Mouse (Mus musculus) limb, embryonic 11.5 days (tissue): ENCODE data around the gene Larp4b. TPM values are rescaled to one million over a fixed set of nuclear protein-coding genes. Genes with fewer than 3 reads are reported as not detected.

ENCODE experiments used
- ATAC-seq: fragments of 200-750 bp; cut with Nextera tagmentation; 2 replicates; pipeline ENCODE4 v1.8.0; 2017; ENCODE audit warnings: low read depth; ENCODE audit not compliant: insufficient number of reproducible peaks, low FRiP score, low TSS enrichment
- DNase-seq: peaks from one replicate; pipeline ENCODE4 v3.0.0-alpha.2; 2015; ENCODE audit warnings: low spot score
- H3K27ac ChIP-seq: fragments of 300-500 bp; sonication (generic); replicated peaks from 2 replicates; pipeline ENCODE4 v1.5.1; 2014; ENCODE audit warnings: low read depth, mild to moderate bottlenecking, low read length
- H3K27me3 ChIP-seq: fragments of 300-500 bp; sonication (generic); 2 replicates; pipeline ENCODE4 v1.6.1; 2014; ENCODE audit warnings: mild to moderate bottlenecking, low read length, mixed read lengths; ENCODE audit not compliant: control insufficient read depth, insufficient read depth
- H3K36me3 ChIP-seq: fragments of 300-500 bp; sonication (generic); 2 replicates; pipeline ENCODE4 v1.6.1; 2014; ENCODE audit warnings: mild to moderate bottlenecking, low read length, moderate library complexity, mixed read lengths; ENCODE audit not compliant: control insufficient read depth, insufficient read depth
- H3K4me1 ChIP-seq: fragments of 300-500 bp; sonication (generic); 2 replicates; pipeline ENCODE4 v1.6.1; 2014; ENCODE audit warnings: low read length, mixed read lengths; ENCODE audit not compliant: control insufficient read depth, insufficient read depth
- H3K4me2 ChIP-seq: fragments of 300-500 bp; sonication (generic); 2 replicates; pipeline ENCODE4 v1.6.1; 2014; ENCODE audit warnings: low read depth, mild to moderate bottlenecking, moderate library complexity; ENCODE audit not compliant: severe bottlenecking
- H3K4me3 ChIP-seq: fragments of 300-500 bp; sonication (generic); 2 replicates; pipeline ENCODE4 v1.5.1; 2014; ENCODE audit warnings: low read depth, low read length
- H3K9ac ChIP-seq: fragments of 300-500 bp; sonication (generic); 2 replicates; pipeline ENCODE4 v1.6.1; 2014; ENCODE audit warnings: mild to moderate bottlenecking, low read length
- H3K9me3 ChIP-seq: fragments of 300-500 bp; sonication (generic); 2 replicates; pipeline ENCODE4 v1.6.1; 2016; ENCODE audit warnings: low read length; ENCODE audit not compliant: control insufficient read depth
- WGBS: fragments of 180-500 bp; shearing (Covaris S2); extraction: QIAGEN DNeasy Blood & Tissue Kit; methylation state at CpG from one replicate; pipeline ENCODE4 v1.1.7; 2014; 5-methylcytosine and 5-hydroxymethylcytosine counted together
- polyA plus RNA-seq: library from polyadenylated mRNA; unstranded; fragments of >200 nt; fragmentation: Nextera tagmentation; extraction: Ambion mirVana; gene quantifications from 2 replicates; pipeline ENCODE4 v1.2.1, GENCODE M21; 2014

The Larp4b gene
- polyA plus RNA-seq, 1 experiment from 2014 or later: 34.7 TPM

- Histone ChIP-seq H3K4me2 (no peak overlapping the region), H3K4me3 (no peak overlapping the region), H3K27me3 (no peaks in the 10 kb centered on the region), H3K27ac (no peak overlapping the region), H3K36me3 (no peaks in the 10 kb centered on the region), H3K9ac (no peak overlapping the region), H3K4me1 (no peaks in the 10 kb centered on the region), H3K9me3 (no peaks in the 10 kb centered on the region)
- 81% methylated on average over 2 of the region's 2 CpGs for WGBS
- ATAC-seq (no peak), DNase-seq (no peak)
Observed at GRCm38 (mm10) chr13:9106992-9107858, 13.5 kb downstream of the Larp4b start.

GRCm38 (mm10) chr13:9113735-9114134 lies 20.1 kb downstream of the Larp4b start:
- H3K4me3 ChIP-seq: no peak overlapping the region
- 94% methylated on average over 3 of the region's 3 CpGs for WGBS
- H3K9ac ChIP-seq: no peak overlapping the region
- DNase-seq: no peak
- H3K4me2 ChIP-seq: no peak overlapping the region
- no peak overlapping the region for H3K27ac ChIP-seq
- no peak for ATAC-seq
- H3K4me1 ChIP-seq: no peaks in the 10 kb centered on the region
- peaks cover under 1% of the 10 kb centered on the region; the same call in 1 of the 2 replicates for H3K36me3 ChIP-seq
- no peaks in the 10 kb centered on the region for H3K27me3 ChIP-seq
- H3K9me3 ChIP-seq: no peaks in the 10 kb centered on the region

- Histone ChIP-seq H3K36me3 (peaks cover 7% of the 10 kb centered on the region; the same call in 1 of the 2 replicates), H3K4me3 (no peak overlapping the region)
Observed at GRCm38 (mm10) chr13:9120835-9121542, 27.3 kb downstream of the Larp4b start.

DNA sequence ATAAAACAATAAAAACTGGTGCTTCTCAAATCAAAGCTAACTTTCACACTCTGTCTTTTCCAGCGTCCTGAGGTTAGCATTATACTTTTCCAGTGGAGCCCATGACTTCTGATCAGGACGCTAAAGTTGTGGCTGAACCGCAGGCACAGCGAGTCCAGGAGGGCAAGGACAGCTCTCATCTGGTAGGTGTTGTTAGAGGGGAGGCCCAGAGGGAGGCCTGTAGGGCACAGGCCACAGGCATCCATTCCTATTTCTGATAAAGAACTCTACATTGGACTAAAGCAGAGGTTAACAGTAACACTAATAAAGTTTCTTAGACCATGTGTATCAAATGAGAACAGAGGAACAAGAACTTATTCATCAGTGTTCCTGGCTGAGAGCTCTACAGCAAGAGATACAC lies 28.4 kb downstream of the Larp4b start:
- ATAC-seq: no peak
- WGBS: 94% methylated on average over 4 of the region's 4 CpGs

More at GRCm38 (mm10) chr13:9120835-9121542, 27.3 kb downstream of the Larp4b start:
- no peak overlapping the region for H3K9ac ChIP-seq
- no peak for DNase-seq
- ATAC-seq: no peak
- no peaks in the 10 kb centered on the region for H3K27me3 ChIP-seq
- no peak overlapping the region for H3K27ac ChIP-seq
- no peaks in the 10 kb centered on the region for H3K9me3 ChIP-seq
- no peak overlapping the region for H3K4me2 ChIP-seq
- 90% methylated on average over 10 of the region's 10 CpGs for WGBS
- H3K4me1 ChIP-seq: no peaks in the 10 kb centered on the region

GRCm38 (mm10) chr13:9125193-9125592 lies 31.5 kb downstream of the Larp4b start:
- 91% methylated on average over 7 of the region's 7 CpGs for WGBS
- H3K36me3 ChIP-seq: 0 out of 2 replicates have a peak, but pooled peaks cover 6% of the 10 kb centered on the region

More for the DNA sequence above, 28.4 kb downstream of the Larp4b start:
- Histone ChIP-seq H3K9ac (no peak overlapping the region), H3K27me3 (no peaks in the 10 kb centered on the region), H3K4me2 (no peak overlapping the region), H3K36me3 (peaks cover 7% of the 10 kb centered on the region; the same call in 1 of the 2 replicates), H3K4me3 (no peak overlapping the region), H3K27ac (no peak overlapping the region), H3K4me1 (no peaks in the 10 kb centered on the region), H3K9me3 (no peaks in the 10 kb centered on the region)
- DNase-seq: no peak

GRCm38 (mm10) chr13:9127715-9128114 lies 34.0 kb downstream of the Larp4b start:
- no peak for ATAC-seq
- 96% methylated on average over 4 of the region's 4 CpGs for WGBS

More at GRCm38 (mm10) chr13:9125193-9125592, 31.5 kb downstream of the Larp4b start:
- Histone ChIP-seq H3K9ac (no peak overlapping the region), H3K4me1 (no peaks in the 10 kb centered on the region), H3K9me3 (no peaks in the 10 kb centered on the region), H3K27me3 (no peaks in the 10 kb centered on the region), H3K4me3 (no peak overlapping the region), H3K4me2 (no peak overlapping the region), H3K27ac (no peak overlapping the region)
- no peak for DNase-seq
- no peak for ATAC-seq

DNA sequence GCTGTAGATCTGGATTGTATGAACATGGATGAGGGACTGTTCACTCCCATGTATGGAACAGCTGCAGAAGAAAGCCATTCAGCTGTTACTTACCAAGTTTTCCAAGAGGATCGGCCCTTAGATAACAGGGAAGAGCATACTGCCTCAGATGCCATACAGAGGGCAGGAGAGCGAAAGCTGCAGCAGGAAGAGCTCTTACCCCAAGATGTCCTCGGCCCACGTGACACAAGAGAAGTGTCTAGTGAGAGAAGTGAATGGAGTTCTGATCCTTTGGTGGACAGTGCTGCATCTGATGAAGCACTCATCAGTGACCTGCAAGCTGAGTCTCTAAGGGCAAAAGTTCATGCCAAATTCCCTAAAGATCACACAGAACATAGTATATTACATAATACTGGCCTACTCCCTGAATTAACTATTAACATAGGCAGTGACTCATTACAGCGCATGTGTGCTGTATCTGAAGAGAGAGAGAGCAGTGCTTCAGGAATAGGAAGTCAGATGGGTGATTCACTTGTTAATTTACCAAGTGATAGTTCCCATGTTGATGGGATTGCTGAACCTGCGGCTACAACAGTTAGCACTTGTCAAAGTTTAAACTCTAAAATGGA lies 35.1 kb downstream of the Larp4b start:
- 97% methylated on average over 6 of the region's 6 CpGs for WGBS
- no peak overlapping the region for H3K4me3 ChIP-seq
- DNase-seq (no peak), ATAC-seq (no peak)
- H3K4me1 ChIP-seq: no peaks in the 10 kb centered on the region
- H3K27ac ChIP-seq: no peak overlapping the region
- no peaks in the 10 kb centered on the region for H3K9me3 ChIP-seq
- H3K36me3 ChIP-seq: peaks cover 8% of the 10 kb centered on the region; the same call in 1 of the 2 replicates
- no peaks in the 10 kb centered on the region for H3K27me3 ChIP-seq
- H3K9ac ChIP-seq: no peak overlapping the region
- no peak overlapping the region for H3K4me2 ChIP-seq

More at GRCm38 (mm10) chr13:9127715-9128114, 34.0 kb downstream of the Larp4b start:
- H3K4me3 ChIP-seq: no peak overlapping the region
- peaks cover 10% of the 10 kb centered on the region; the same call in 1 of the 2 replicates for H3K36me3 ChIP-seq
- H3K4me1 ChIP-seq: no peaks in the 10 kb centered on the region
- no peak overlapping the region for H3K4me2 ChIP-seq
- no peaks in the 10 kb centered on the region for H3K27me3 ChIP-seq
- H3K9ac ChIP-seq: no peak overlapping the region
- no peaks in the 10 kb centered on the region for H3K9me3 ChIP-seq
- no peak overlapping the region for H3K27ac ChIP-seq
- no peak for DNase-seq

DNA sequence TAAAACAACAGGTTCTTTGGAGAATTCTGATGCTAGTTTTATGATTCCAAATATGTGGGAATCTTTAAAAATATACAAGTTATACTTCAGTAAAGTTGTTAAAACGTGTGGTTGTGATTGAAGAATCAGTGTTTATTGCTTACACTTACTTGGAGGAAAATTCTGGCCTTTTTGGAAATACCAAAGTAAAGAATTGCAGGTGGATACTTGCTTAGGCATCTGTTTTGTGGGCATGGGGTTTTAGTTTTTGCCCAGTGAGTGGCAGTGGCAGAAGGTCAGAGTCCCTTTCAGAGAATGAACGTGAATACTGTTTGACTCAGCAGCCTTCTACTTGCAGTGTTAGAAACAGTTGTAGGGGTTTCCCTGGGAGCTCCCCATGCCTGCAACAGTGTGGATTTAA lies 40.7 kb downstream of the Larp4b start:
- WGBS: 80% methylated on average over 2 of the region's 2 CpGs
- no peak for DNase-seq
- peaks cover 6% of the 10 kb centered on the region; the same call in 1 of the 2 replicates for H3K36me3 ChIP-seq
- no peaks in the 10 kb centered on the region for H3K4me1 ChIP-seq
- no peaks in the 10 kb centered on the region for H3K9me3 ChIP-seq
- H3K4me2 ChIP-seq: no peak overlapping the region
- no peak overlapping the region for H3K4me3 ChIP-seq
- no peak overlapping the region for H3K27ac ChIP-seq
- no peaks in the 10 kb centered on the region for H3K27me3 ChIP-seq
- no peak overlapping the region for H3K9ac ChIP-seq
- ATAC-seq: no peak
